Comparison of ENCODE assay signal across 31 mouse cellular contexts in genomic region chr9:39740741-39741140, GRCm38 (mm10). TPM values are rescaled to one million over a fixed set of nuclear protein-coding genes. Genes with fewer than 3 reads are reported as not detected.
DNase-seq lines count a peak whose midpoint lies in the region; ATAC-seq and TF ChIP-seq lines count a peak whose summit lies in the region.
"Had no signal": no experiment of that assay in that cellular context is flagged by ENCODE, and none has a peak within 500 bp of the region (broad histone marks: within the 10 kb centered on the region; RNA-seq: fewer than 3 reads in every experiment).

No protein-coding gene starts in this region.

- no peaks in the 10 kb centered on the region for H3K9me3 ChIP-seq in intestine, postnatal 0 days (ENCODE audit: control insufficient read depth)
- H3K9me3 ChIP-seq: embryonic facial prominence, embryonic 13.5 days; embryonic facial prominence, embryonic 15.5 days; forebrain, embryonic 10.5 days; forebrain, embryonic 12.5 days had no signal

- intact Hi-C loops in left cerebral cortex, adult 2 months (cut with DNase I), result no loop called here

- no peaks in the 10 kb centered on the region for H3K4me1 ChIP-seq in intestine, postnatal 0 days (replicated peaks; ENCODE audit: control insufficient read depth, insufficient read depth, low read length)
- H3K4me1 ChIP-seq: embryonic facial prominence, embryonic 13.5 days; embryonic facial prominence, embryonic 15.5 days; forebrain, embryonic 10.5 days; forebrain, embryonic 12.5 days had no signal

- 82% methylated on average over 1 of the region's 1 CpGs for WGBS in intestine, postnatal 0 days

- H3K36me3 ChIP-seq in intestine, postnatal 0 days (ENCODE audit: control insufficient read depth, insufficient read depth), result no peaks in the 10 kb centered on the region
- H3K36me3 ChIP-seq: embryonic facial prominence, embryonic 13.5 days; embryonic facial prominence, embryonic 15.5 days; forebrain, embryonic 10.5 days; forebrain, embryonic 12.5 days; G1E had no signal

- no peak for TF ChIP-seq CTCF in intestine, postnatal 0 days (IDR thresholded peaks at IDR 0.05; ENCODE audit: low read depth)
- no peak for TF ChIP-seq CTCF in left cerebral cortex, adult 2 months (IDR thresholded peaks at IDR 0.05)

- ATAC-seq in intestine, postnatal 0 days, result no peak
- ATAC-seq: forebrain, embryonic 14.5 days; forebrain, embryonic 16.5 days; Patski had no signal

- H3K27me3 ChIP-seq in intestine, postnatal 0 days (replicated peaks; ENCODE audit: control insufficient read depth, insufficient read depth, low read length), result no peaks in the 10 kb centered on the region
- H3K27me3 ChIP-seq: embryonic facial prominence, embryonic 13.5 days; embryonic facial prominence, embryonic 15.5 days; forebrain, embryonic 12.5 days; Patski had no signal

- H3K4me3 ChIP-seq in intestine, postnatal 0 days (ENCODE audit: low read depth, low read length), result no peak overlapping the region
- H3K4me3 ChIP-seq in left cerebral cortex, adult 2 months, result no peak overlapping the region
- H3K4me3 ChIP-seq: embryonic facial prominence, embryonic 13.5 days; embryonic facial prominence, embryonic 15.5 days; erythroblast, embryonic 14.5 days; forebrain, embryonic 10.5 days; forebrain, embryonic 12.5 days had no signal

- H3K9ac ChIP-seq in intestine, postnatal 0 days (ENCODE audit: low read depth, low read length), result no peak overlapping the region
- H3K9ac ChIP-seq: embryonic facial prominence, embryonic 13.5 days; embryonic facial prominence, embryonic 15.5 days; forebrain, embryonic 12.5 days had no signal

- no peak overlapping the region for H3K4me2 ChIP-seq in intestine, postnatal 0 days (replicated peaks; ENCODE audit: low read depth)
- H3K4me2 ChIP-seq: embryonic facial prominence, embryonic 13.5 days; embryonic facial prominence, embryonic 15.5 days; forebrain, embryonic 12.5 days had no signal

- no peak overlapping the region for H3K27ac ChIP-seq in intestine, postnatal 0 days (ENCODE audit: low read depth, low read length)
- H3K27ac ChIP-seq in left cerebral cortex, adult 2 months, result no peak overlapping the region
- H3K27ac ChIP-seq: embryonic facial prominence, embryonic 13.5 days; embryonic facial prominence, embryonic 15.5 days; forebrain, embryonic 10.5 days; forebrain, embryonic 12.5 days had no signal

- DNase-seq in ES-CJ7 (ENCODE audit: low read depth, low spot score) (peak; percentile 80), R1 (ENCODE audit: low read depth, low spot score) (peak; percentile 84), ZHBTc4 (ENCODE audit: low read depth, low spot score) (peak; percentile 78)
- no peak for DNase-seq in left cerebral cortex, adult 9 months (ENCODE audit: low spot score in 2 of 2)
- DNase-seq in left cerebral cortex, adult 2 months (ENCODE audit: extremely low spot score in 1 of 2, low spot score in 2 of 2), result no peak
- DNase-seq: adrenal gland, adult 2 months; adrenal gland, postnatal 10 days; adrenal gland, postnatal 25 days; cerebellum, adult 11 months; cerebellum, adult 18-20 months; cerebellum, adult 8-10 months; cerebellum, adult 9-11 months; cerebellum, postnatal 14 days; cerebellum, postnatal 36 days; embryo, embryonic 11 days had no signal

RNA-seq across cellular contexts. Expression of gene Olfr967, which starts 5.3 kb away (rescaled TPM):
- not detected in 2 replicates for polyA plus RNA-seq in intestine, postnatal 0 days (2015; fragmentation: Nextera tagmentation; extraction: Ambion mirVana)
- not detected for total RNA-seq in left cerebral cortex, adult 2 months (2021)
- total RNA-seq: adrenal gland, adult 2 months; adrenal gland, postnatal 10 days; adrenal gland, postnatal 25 days; adrenal gland, postnatal 4 days; common myeloid progenitor, adult 5-6 weeks had no signal
- polyA plus RNA-seq: adrenal gland, adult 2 months; brain, embryonic 14.5 days; C2C12; embryonic facial prominence, embryonic 11.5 days; embryonic facial prominence, embryonic 13.5 days; embryonic facial prominence, embryonic 15.5 days; erythroblast, embryonic 14.5 days; forebrain, embryonic 10.5 days; forebrain, embryonic 12.5 days; forebrain, embryonic 14.5 days; forebrain, embryonic 16.5 days; frontal cortex, adult 2 months; G1E; Patski had no signal

RNA-seq across cellular contexts. Expression of gene Olfr150, which starts 10.0 kb away (rescaled TPM):
- not detected in 2 replicates for polyA plus RNA-seq in intestine, postnatal 0 days (2015; fragmentation: Nextera tagmentation; extraction: Ambion mirVana)
- not detected for total RNA-seq in left cerebral cortex, adult 2 months (2021)
- total RNA-seq: adrenal gland, adult 2 months; adrenal gland, postnatal 10 days; adrenal gland, postnatal 25 days; adrenal gland, postnatal 4 days; common myeloid progenitor, adult 5-6 weeks had no signal
- polyA plus RNA-seq: adrenal gland, adult 2 months; brain, embryonic 14.5 days; C2C12; embryonic facial prominence, embryonic 11.5 days; embryonic facial prominence, embryonic 13.5 days; embryonic facial prominence, embryonic 15.5 days; erythroblast, embryonic 14.5 days; forebrain, embryonic 10.5 days; forebrain, embryonic 12.5 days; forebrain, embryonic 14.5 days; forebrain, embryonic 16.5 days; frontal cortex, adult 2 months; G1E; Patski had no signal

RNA-seq across cellular contexts. Expression of gene Olfr965, which starts 29.6 kb away (rescaled TPM):
- polyA plus RNA-seq in intestine, postnatal 0 days (2015; fragmentation: Nextera tagmentation; extraction: Ambion mirVana), result not detected in 2 replicates
- not detected for total RNA-seq in left cerebral cortex, adult 2 months (2021)
- total RNA-seq: adrenal gland, adult 2 months; adrenal gland, postnatal 10 days; adrenal gland, postnatal 25 days; adrenal gland, postnatal 4 days; common myeloid progenitor, adult 5-6 weeks; G1E had no signal
- polyA plus RNA-seq: adrenal gland, adult 2 months; brain, embryonic 14.5 days; C2C12; embryonic facial prominence, embryonic 11.5 days; embryonic facial prominence, embryonic 13.5 days; embryonic facial prominence, embryonic 15.5 days; erythroblast, embryonic 14.5 days; forebrain, embryonic 10.5 days; forebrain, embryonic 12.5 days; forebrain, embryonic 14.5 days; forebrain, embryonic 16.5 days; frontal cortex, adult 2 months; G1E; Patski had no signal

RNA-seq across cellular contexts. Expression of gene Olfr149, which starts 33.8 kb away (rescaled TPM):
- not detected in 2 replicates for polyA plus RNA-seq in intestine, postnatal 0 days (2015; fragmentation: Nextera tagmentation; extraction: Ambion mirVana)
- not detected for total RNA-seq in left cerebral cortex, adult 2 months (2021)
- total RNA-seq: adrenal gland, adult 2 months; adrenal gland, postnatal 10 days; adrenal gland, postnatal 25 days; adrenal gland, postnatal 4 days; common myeloid progenitor, adult 5-6 weeks; G1E had no signal
- polyA plus RNA-seq: adrenal gland, adult 2 months; brain, embryonic 14.5 days; embryonic facial prominence, embryonic 11.5 days; embryonic facial prominence, embryonic 13.5 days; erythroblast, embryonic 14.5 days; forebrain, embryonic 10.5 days; forebrain, embryonic 12.5 days; forebrain, embryonic 14.5 days; forebrain, embryonic 16.5 days; frontal cortex, adult 2 months; G1E; Patski had no signal

RNA-seq across cellular contexts. Expression of gene Olfr968, which starts 42.3 kb away (rescaled TPM):
- not detected in 2 replicates for polyA plus RNA-seq in intestine, postnatal 0 days (2015; fragmentation: Nextera tagmentation; extraction: Ambion mirVana)
- total RNA-seq in left cerebral cortex, adult 2 months (2021), result not detected
- total RNA-seq: adrenal gland, adult 2 months; adrenal gland, postnatal 10 days; adrenal gland, postnatal 25 days; adrenal gland, postnatal 4 days; common myeloid progenitor, adult 5-6 weeks had no signal
- polyA plus RNA-seq: adrenal gland, adult 2 months; brain, embryonic 14.5 days; C2C12; embryonic facial prominence, embryonic 11.5 days; embryonic facial prominence, embryonic 13.5 days; embryonic facial prominence, embryonic 15.5 days; erythroblast, embryonic 14.5 days; forebrain, embryonic 10.5 days; forebrain, embryonic 12.5 days; forebrain, embryonic 14.5 days; forebrain, embryonic 16.5 days; frontal cortex, adult 2 months; G1E; Patski had no signal

Comparison
In these comparisons a context has a peak if more than half of its experiments do, and no peak if none do; other contexts are left out.
1. DNase-seq: peak in ES-CJ7 (single experiment), R1 (single experiment) and ZHBTc4 (single experiment); none in left cerebral cortex, adult 9 months (0 of 2) and left cerebral cortex, adult 2 months (0 of 2).